Mouse (Mus musculus): ENCODE measurements around the gene Rad9b. TPM values are rescaled to one million over a fixed set of nuclear protein-coding genes. Genes with fewer than 3 reads are reported as not detected.

Rad9b gene
- polyA plus RNA-seq, 1 experiment from 2014 or later: 13.1 TPM

GRCm38 (mm10) chr5:122311692-122312091 is 42.3 kb downstream of the Rad9b start:
- no peaks in the 10 kb centered on the region for H3K4me1 ChIP-seq (ENCODE audit: control insufficient read depth, insufficient read depth, low read length)
- DNase-seq (ENCODE audit: low spot score): no peak
- 70% methylated on average over 7 of the region's 7 CpGs for WGBS
- H3K9me3 ChIP-seq (replicated peaks; ENCODE audit: control insufficient read depth, low read length): no peaks in the 10 kb centered on the region
- H3K9ac ChIP-seq (ENCODE audit: low read length): no peak overlapping the region
- H3K27me3 ChIP-seq (replicated peaks; ENCODE audit: control insufficient read depth, insufficient read depth, low read length): no peaks in the 10 kb centered on the region
- no peak overlapping the region for H3K27ac ChIP-seq (ENCODE audit: low read depth, low read length)
- no peak overlapping the region for H3K4me2 ChIP-seq (ENCODE audit: low read length)
- no peak overlapping the region for H3K4me3 ChIP-seq (ENCODE audit: low read depth, low read length)
- peaks cover 43% of the 10 kb centered on the region for H3K36me3 ChIP-seq (ENCODE audit: control insufficient read depth, insufficient read depth, low read length)
- ATAC-seq: no peak

GRCm38 (mm10) chr5:122310699-122311098 is 43.3 kb downstream of the Rad9b start:
- H3K36me3 ChIP-seq (ENCODE audit: control insufficient read depth, insufficient read depth, low read length): peaks cover 43% of the 10 kb centered on the region

GRCm38 (mm10) chr5:122306536-122306935 is 47.5 kb downstream of the Rad9b start:
- Histone ChIP-seq H3K9ac (ENCODE audit: low read length) (no peak overlapping the region), H3K27ac (ENCODE audit: low read depth, low read length) (no peak overlapping the region), H3K36me3 (ENCODE audit: control insufficient read depth, insufficient read depth, low read length) (peaks cover 23% of the 10 kb centered on the region), H3K4me3 (ENCODE audit: low read depth, low read length) (no peak overlapping the region), H3K27me3 (replicated peaks; ENCODE audit: control insufficient read depth, insufficient read depth, low read length) (no peaks in the 10 kb centered on the region), H3K4me1 (ENCODE audit: control insufficient read depth, insufficient read depth, low read length) (no peaks in the 10 kb centered on the region), H3K9me3 (replicated peaks; ENCODE audit: control insufficient read depth, low read length) (no peaks in the 10 kb centered on the region), H3K4me2 (ENCODE audit: low read length) (no peak overlapping the region)
- DNase-seq (ENCODE audit: low spot score): no peak
- no peak for ATAC-seq
- 89% methylated on average over 3 of the region's 3 CpGs for WGBS

More at GRCm38 (mm10) chr5:122310699-122311098, 43.3 kb downstream of the Rad9b start:
- Histone ChIP-seq H3K9ac (ENCODE audit: low read length) (no peak overlapping the region), H3K4me2 (ENCODE audit: low read length) (no peak overlapping the region), H3K4me1 (ENCODE audit: control insufficient read depth, insufficient read depth, low read length) (no peaks in the 10 kb centered on the region), H3K4me3 (ENCODE audit: low read depth, low read length) (no peak overlapping the region), H3K27me3 (replicated peaks; ENCODE audit: control insufficient read depth, insufficient read depth, low read length) (no peaks in the 10 kb centered on the region), H3K9me3 (replicated peaks; ENCODE audit: control insufficient read depth, low read length) (no peaks in the 10 kb centered on the region), H3K27ac (ENCODE audit: low read depth, low read length) (no peak overlapping the region)
- no peak for DNase-seq (ENCODE audit: low spot score)
- ATAC-seq: no peak
- WGBS: 80% methylated on average over 8 of the region's 8 CpGs

GRCm38 (mm10) chr5:122305472-122305871 is 48.6 kb downstream of the Rad9b start:
- Histone ChIP-seq H3K9me3 (replicated peaks; ENCODE audit: control insufficient read depth, low read length) (no peaks in the 10 kb centered on the region), H3K4me3 (ENCODE audit: low read depth, low read length) (no peak overlapping the region), H3K4me1 (ENCODE audit: control insufficient read depth, insufficient read depth, low read length) (no peaks in the 10 kb centered on the region), H3K27ac (ENCODE audit: low read depth, low read length) (no peak overlapping the region), H3K4me2 (ENCODE audit: low read length) (no peak overlapping the region), H3K36me3 (ENCODE audit: control insufficient read depth, insufficient read depth, low read length) (peaks cover 14% of the 10 kb centered on the region), H3K9ac (ENCODE audit: low read length) (no peak overlapping the region), H3K27me3 (replicated peaks; ENCODE audit: control insufficient read depth, insufficient read depth, low read length) (no peaks in the 10 kb centered on the region)
- ATAC-seq (no peak), DNase-seq (ENCODE audit: low spot score) (no peak)
- WGBS: 91% methylated on average over 7 of the region's 7 CpGs

- ATAC-seq (no peak), DNase-seq (ENCODE audit: low spot score) (no peak)
- Histone ChIP-seq H3K4me2 (ENCODE audit: low read length) (no peak overlapping the region), H3K9ac (ENCODE audit: low read length) (no peak overlapping the region), H3K27me3 (replicated peaks; ENCODE audit: control insufficient read depth, insufficient read depth, low read length) (no peaks in the 10 kb centered on the region), H3K36me3 (ENCODE audit: control insufficient read depth, insufficient read depth, low read length) (peaks cover 12% of the 10 kb centered on the region), H3K4me3 (ENCODE audit: low read depth, low read length) (no peak overlapping the region), H3K4me1 (ENCODE audit: control insufficient read depth, insufficient read depth, low read length) (no peaks in the 10 kb centered on the region), H3K27ac (ENCODE audit: low read depth, low read length) (no peak overlapping the region), H3K9me3 (replicated peaks; ENCODE audit: control insufficient read depth, low read length) (no peaks in the 10 kb centered on the region)
- 84% methylated on average over 6 of the region's 6 CpGs for WGBS
These were observed 49.5 kb downstream of the Rad9b start for GRCm38 (mm10) chr5:122304541-122304940.

GRCm38 (mm10) chr5:122303937-122304336 is 50.1 kb downstream of the Rad9b start:
- H3K27me3 ChIP-seq (replicated peaks; ENCODE audit: control insufficient read depth, insufficient read depth, low read length): no peaks in the 10 kb centered on the region
- H3K27ac ChIP-seq (ENCODE audit: low read depth, low read length): no peak overlapping the region
- no peak overlapping the region for H3K9ac ChIP-seq (ENCODE audit: low read length)
- H3K4me3 ChIP-seq (ENCODE audit: low read depth, low read length): no peak overlapping the region
- H3K9me3 ChIP-seq (replicated peaks; ENCODE audit: control insufficient read depth, low read length): no peaks in the 10 kb centered on the region
- no peaks in the 10 kb centered on the region for H3K4me1 ChIP-seq (ENCODE audit: control insufficient read depth, insufficient read depth, low read length)
- H3K4me2 ChIP-seq (ENCODE audit: low read length): no peak overlapping the region
- H3K36me3 ChIP-seq (ENCODE audit: control insufficient read depth, insufficient read depth, low read length): peaks cover 9% of the 10 kb centered on the region
- DNase-seq (ENCODE audit: low spot score) (no peak), ATAC-seq (no peak)
- WGBS: 93% methylated on average over 7 of the region's 7 CpGs

GRCm38 (mm10) chr5:122302810-122303745 is 51.0 kb downstream of the Rad9b start:
- H3K4me3 ChIP-seq (ENCODE audit: low read depth, low read length): no peak overlapping the region
- H3K27me3 ChIP-seq (replicated peaks; ENCODE audit: control insufficient read depth, insufficient read depth, low read length): no peaks in the 10 kb centered on the region
- no peak overlapping the region for H3K9ac ChIP-seq (ENCODE audit: low read length)
- DNase-seq (ENCODE audit: low spot score) (no peak), ATAC-seq (no peak)
- no peak overlapping the region for H3K27ac ChIP-seq (ENCODE audit: low read depth, low read length)
- no peak overlapping the region for H3K4me2 ChIP-seq (ENCODE audit: low read length)
- H3K36me3 ChIP-seq (ENCODE audit: control insufficient read depth, insufficient read depth, low read length): peaks cover 1% of the 10 kb centered on the region
- H3K9me3 ChIP-seq (replicated peaks; ENCODE audit: control insufficient read depth, low read length): no peaks in the 10 kb centered on the region
- no peaks in the 10 kb centered on the region for H3K4me1 ChIP-seq (ENCODE audit: control insufficient read depth, insufficient read depth, low read length)
- WGBS: 77% methylated on average over 17 of the region's 17 CpGs

- Histone ChIP-seq H3K9ac (ENCODE audit: low read length) (no peak overlapping the region), H3K36me3 (ENCODE audit: control insufficient read depth, insufficient read depth, low read length) (no peaks in the 10 kb centered on the region), H3K4me2 (ENCODE audit: low read length) (no peak overlapping the region), H3K4me1 (ENCODE audit: control insufficient read depth, insufficient read depth, low read length) (no peaks in the 10 kb centered on the region), H3K27ac (ENCODE audit: low read depth, low read length) (no peak overlapping the region), H3K27me3 (replicated peaks; ENCODE audit: control insufficient read depth, insufficient read depth, low read length) (no peaks in the 10 kb centered on the region), H3K9me3 (replicated peaks; ENCODE audit: control insufficient read depth, low read length) (no peaks in the 10 kb centered on the region), H3K4me3 (ENCODE audit: low read depth, low read length) (no peak overlapping the region)
- DNase-seq (ENCODE audit: low spot score) (no peak), ATAC-seq (no peak)
- 90% methylated on average over 6 of the region's 6 CpGs for WGBS
These were observed 53.9 kb downstream of the Rad9b start for GRCm38 (mm10) chr5:122300071-122300518.

All from forebrain, embryonic 14.5 days (tissue).